Mouse (Mus musculus) kidney, postnatal 14 days (tissue): ENCODE measurements around the gene Ccdc187.

ENCODE experiments used
- DNase-seq: peaks from one replicate; pipeline ENCODE4 v3.0.0; 2022; ENCODE audit warnings: mixed read lengths

Ccdc187 gene

DNA sequence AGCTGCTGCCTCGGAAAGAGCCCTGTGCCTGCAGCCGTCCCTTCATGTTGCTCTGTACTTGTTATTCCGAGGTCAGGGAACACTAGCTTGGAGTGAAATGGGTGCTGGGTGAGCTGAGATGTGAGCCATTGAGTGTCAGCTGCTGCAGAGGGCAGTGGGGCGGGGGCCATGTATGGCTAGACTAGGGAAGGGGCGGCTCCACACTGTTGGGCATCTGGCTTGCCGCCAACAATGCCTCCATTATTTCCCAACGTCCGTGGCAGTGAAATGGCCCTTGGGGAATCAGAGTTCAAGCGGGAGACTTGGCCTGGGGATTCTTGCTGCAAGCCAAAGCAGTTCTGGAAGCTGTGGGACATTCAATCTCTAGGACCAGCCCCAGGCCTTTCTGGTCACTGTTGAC, 86.8 kb downstream of the Ccdc187 start:
- no peak for DNase-seq

- no peak for DNase-seq
Measured at GRCm38 (mm10) chr2:26205761-26206160, 88.6 kb downstream of the Ccdc187 start.

- peak; percentile 42 for DNase-seq
Measured at GRCm38 (mm10) chr2:26205126-26205525, 89.2 kb downstream of the Ccdc187 start.

- no peak for DNase-seq
Measured at GRCm38 (mm10) chr2:26202849-26203475, 91.4 kb downstream of the Ccdc187 start.

DNA sequence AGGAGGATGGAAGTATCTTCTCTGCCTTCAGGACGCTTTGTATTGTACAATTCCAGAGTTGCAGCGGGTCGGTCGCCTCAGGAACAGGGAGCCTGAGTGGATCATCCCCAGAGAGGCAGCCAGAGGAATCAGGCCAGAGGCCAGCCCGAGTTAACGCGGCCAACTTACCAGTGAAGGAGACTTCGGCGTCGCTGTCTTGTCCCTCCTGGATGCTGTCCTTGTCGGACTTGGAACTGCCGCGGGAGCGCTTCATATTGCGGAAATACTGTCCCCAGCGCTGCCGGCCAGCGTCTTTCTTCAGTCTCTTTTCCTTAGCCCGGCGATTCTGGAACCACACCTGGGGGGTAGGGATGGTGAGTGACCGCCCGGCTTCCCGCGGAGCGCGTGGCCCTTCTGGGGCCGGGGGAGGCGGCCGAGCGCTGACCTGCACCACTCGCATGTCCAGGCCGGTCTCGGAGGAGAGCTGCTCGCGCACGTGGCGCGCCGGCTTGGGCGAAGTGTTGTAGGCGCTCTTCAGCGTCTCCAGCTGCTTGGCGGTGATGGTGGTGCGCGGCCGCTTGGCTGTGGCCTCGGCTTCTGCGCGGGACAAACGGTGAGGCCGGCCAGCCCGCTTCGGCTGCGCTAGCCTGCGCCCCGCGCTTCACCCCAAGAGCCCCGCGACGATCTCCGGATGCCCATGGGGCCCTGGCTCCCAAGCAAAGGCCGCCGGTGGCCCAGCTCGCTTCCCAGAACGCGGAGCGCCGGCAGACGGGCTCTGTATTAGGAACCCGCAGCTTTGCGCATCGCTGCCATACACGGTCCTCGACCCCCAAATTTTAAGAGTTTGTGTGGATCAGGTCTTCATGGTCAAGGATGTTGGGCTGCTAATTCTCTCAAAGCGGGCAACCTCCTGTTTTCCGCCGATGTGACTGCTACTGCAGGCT, 92.2 kb downstream of the Ccdc187 start:
- no peak for DNase-seq

- no peak for DNase-seq
Measured at GRCm38 (mm10) chr2:26198488-26198887, 95.9 kb downstream of the Ccdc187 start.

GRCm38 (mm10) chr2:26194552-26195339, 99.6 kb downstream of the Ccdc187 start:
- DNase-seq: no peak
